Mouse (Mus musculus): ENCODE measurements around the gene Gm26602. TPM values are rescaled to one million over a fixed set of nuclear protein-coding genes. Genes with fewer than 3 reads are reported as not detected.
"Not testable (repeated sequence)": the region's sequence is repeated elsewhere in the genome, so short reads cannot be mapped to it uniquely, and the experiment has no call there.

Gm26602 gene
- polyA plus RNA-seq, 1 experiment from 2014 or later = 22.0 TPM

DNA sequence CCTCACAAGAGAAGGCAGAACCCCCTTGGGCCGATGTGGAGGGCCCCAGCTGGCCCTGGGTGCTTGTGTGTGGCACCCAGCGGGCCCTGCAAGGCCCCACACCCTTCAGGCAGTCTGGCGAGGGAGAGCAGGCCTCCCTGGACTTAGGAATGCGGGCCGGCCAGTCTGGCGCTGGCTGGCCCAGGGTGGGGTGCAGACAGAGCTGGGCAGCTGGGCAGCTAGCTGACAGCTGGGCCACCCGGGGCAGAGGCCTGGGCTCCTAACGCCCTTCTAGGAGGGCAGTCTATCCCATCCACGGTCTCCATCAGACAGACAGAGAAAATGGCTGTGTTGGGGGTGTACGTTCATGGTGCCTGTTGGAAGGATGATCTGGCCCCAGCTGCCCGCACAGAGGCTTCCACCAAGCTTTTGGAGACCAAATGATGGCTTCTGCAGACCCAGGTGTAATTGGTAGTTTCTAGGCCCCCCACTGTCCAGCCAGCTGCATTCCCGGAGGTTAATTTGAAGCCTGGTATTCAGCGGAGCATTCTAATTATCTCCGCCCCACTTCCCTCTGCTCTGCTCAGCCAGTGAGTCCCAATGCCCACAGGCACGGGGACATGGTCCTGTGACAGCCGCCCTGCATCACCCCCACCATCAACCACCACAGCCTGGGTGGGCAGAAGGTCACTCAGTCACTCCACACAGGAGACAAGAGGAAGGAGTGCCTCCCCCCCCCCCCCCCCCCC, 35.0 kb downstream of the Gm26602 start:
- Histone ChIP-seq H3K27me3 (no peaks in the 10 kb centered on the region), H3K9ac (peak overlapping the region; percentile 46), H3K4me1 (replicated peaks) (peaks cover 32% of the 10 kb centered on the region), H3K27ac (peak overlapping the region; percentile 71), H3K9me3 (no peaks in the 10 kb centered on the region), H3K4me2 (no peak overlapping the region), H3K4me3 (no peak overlapping the region), H3K36me3 (peaks cover 43% of the 10 kb centered on the region)
- WGBS = 18% methylated on average over 16 of the region's 16 CpGs
- peak; percentile 36 for ATAC-seq (ENCODE audit: low FRiP score)

DNA sequence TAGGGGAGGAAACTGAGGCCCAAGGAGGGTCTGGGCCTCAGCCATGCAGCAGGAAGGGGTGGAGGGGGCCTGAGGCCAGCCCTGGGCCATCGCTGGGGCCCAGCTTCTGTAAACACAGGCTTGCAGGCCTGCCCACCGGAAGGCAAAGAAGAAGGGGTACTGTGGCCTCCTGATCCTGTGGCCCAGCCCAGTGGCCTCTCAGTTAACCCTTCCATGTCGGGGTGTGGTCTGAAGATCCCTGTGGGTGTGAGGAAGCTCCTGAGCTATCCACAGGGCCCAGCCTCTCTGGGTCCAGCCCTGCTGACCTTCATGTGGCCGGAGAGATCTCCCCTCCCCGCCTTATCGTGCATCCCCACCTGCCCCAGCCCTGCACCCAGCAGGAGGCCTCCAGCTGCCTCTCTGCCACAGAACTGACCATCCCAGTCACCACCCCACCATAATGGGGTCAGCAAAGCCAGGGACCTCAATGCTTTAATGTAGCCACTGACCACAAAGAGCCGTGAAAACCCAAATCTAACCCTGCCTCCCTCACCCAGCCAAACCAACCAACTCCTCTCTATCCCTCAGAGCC, 36.2 kb downstream of the Gm26602 start:
- H3K27ac ChIP-seq = 0 out of 2 replicates have a peak overlapping the region, but pooled peaks have one; percentile 45

DNA sequence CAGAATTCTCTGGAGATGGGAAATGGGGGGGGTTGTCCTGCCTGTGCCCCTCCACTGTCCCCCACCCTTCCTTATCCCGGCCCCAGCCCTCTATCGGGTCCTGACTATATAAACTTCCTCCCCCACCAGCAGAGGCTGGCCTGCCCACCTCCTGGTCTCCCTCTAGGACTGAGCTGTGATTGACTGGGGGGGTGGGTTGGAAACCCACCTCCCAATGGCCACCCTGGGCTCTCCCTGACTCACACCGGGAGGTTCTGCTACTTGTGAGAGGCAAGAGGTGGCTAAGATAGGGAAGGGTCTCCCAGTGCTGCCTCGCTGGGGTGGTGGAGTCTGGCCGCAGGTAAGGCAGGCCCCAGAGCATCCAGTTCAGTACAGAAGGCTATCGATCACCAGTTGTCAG, 36.8 kb downstream of the Gm26602 start:
- H3K36me3 ChIP-seq = peaks cover 44% of the 10 kb centered on the region
- H3K4me2 ChIP-seq = no peak overlapping the region
- H3K4me1 ChIP-seq (replicated peaks) = peaks cover 32% of the 10 kb centered on the region
- H3K4me3 ChIP-seq = no peak overlapping the region
- WGBS = 73% methylated on average over 6 of the region's 6 CpGs
- no peaks in the 10 kb centered on the region for H3K27me3 ChIP-seq
- no peak overlapping the region for H3K9ac ChIP-seq
- no peak overlapping the region for H3K27ac ChIP-seq
- H3K9me3 ChIP-seq = no peaks in the 10 kb centered on the region
- no peak for ATAC-seq (ENCODE audit: low FRiP score)

More for the DNA sequence above, 36.2 kb downstream of the Gm26602 start:
- 19% methylated on average over 7 of the region's 7 CpGs for WGBS
- peak; percentile 14; the same call in 1 of the 2 replicates for ATAC-seq (ENCODE audit: low FRiP score)
- Histone ChIP-seq H3K9me3 (no peaks in the 10 kb centered on the region), H3K27me3 (no peaks in the 10 kb centered on the region), H3K4me1 (replicated peaks) (peaks cover 32% of the 10 kb centered on the region), H3K4me2 (no peak overlapping the region), H3K36me3 (peaks cover 48% of the 10 kb centered on the region), H3K4me3 (no peak overlapping the region), H3K9ac (peak overlapping the region; percentile 46; the same call in 1 of the 2 replicates)

DNA sequence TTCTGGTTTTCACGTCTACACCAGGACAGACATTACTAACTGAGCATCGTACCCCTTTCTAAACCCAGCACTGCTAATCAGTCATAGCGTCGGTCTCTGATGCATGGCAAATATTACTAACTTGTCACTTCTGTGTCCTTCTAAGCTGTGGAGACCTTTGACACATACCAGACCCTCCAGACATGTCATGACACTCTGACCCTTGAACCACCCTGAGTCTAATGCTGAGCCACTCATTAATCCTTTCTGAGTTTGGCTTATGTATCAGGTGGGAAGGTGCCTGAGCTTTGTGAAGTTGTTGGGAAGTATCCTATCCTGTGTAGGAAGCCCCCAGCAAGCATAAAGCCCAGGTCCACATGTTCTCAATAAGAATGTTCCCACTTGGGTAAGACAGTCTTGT, 39.2 kb downstream of the Gm26602 start:
- Histone ChIP-seq H3K4me1 (replicated peaks) (peaks cover 24% of the 10 kb centered on the region), H3K9ac (no peak overlapping the region), H3K9me3 (no peaks in the 10 kb centered on the region), H3K27me3 (no peaks in the 10 kb centered on the region), H3K27ac (no peak overlapping the region), H3K4me2 (no peak overlapping the region), H3K4me3 (no peak overlapping the region), H3K36me3 (peaks cover 56% of the 10 kb centered on the region)
- no peak for ATAC-seq (ENCODE audit: low FRiP score)
- 96% methylated on average over 4 of the region's 4 CpGs for WGBS

DNA sequence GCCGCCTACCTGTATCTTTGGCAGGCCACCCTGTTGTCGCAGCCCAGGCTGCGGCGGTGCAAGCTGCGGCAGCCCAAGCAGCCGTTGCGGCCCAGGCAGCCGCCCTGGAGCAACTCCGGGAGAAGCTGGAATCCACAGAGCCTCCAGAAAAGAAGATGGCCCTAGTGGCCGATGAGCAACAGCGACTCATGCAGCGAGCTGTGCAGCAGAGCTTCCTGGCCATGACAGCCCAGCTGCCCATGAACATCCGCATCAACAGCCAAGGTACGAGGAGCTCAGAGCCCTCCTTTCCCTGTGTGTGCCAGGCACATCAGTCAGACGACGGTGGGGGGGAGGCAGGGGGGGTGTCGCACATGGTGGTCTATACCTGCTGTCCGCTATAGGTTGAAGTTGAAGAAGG, 40.0 kb downstream of the Gm26602 start:
- H3K36me3 ChIP-seq = peaks cover 56% of the 10 kb centered on the region
- H3K27me3 ChIP-seq = 0 out of 2 replicates have a peak, but pooled peaks cover under 1% of the 10 kb centered on the region
- no peak overlapping the region for H3K4me2 ChIP-seq
- no peak overlapping the region; the same call in 1 of the 2 replicates for H3K27ac ChIP-seq
- no peaks in the 10 kb centered on the region for H3K9me3 ChIP-seq
- no peak overlapping the region for H3K9ac ChIP-seq
- no peak overlapping the region for H3K4me3 ChIP-seq
- peaks cover 16% of the 10 kb centered on the region for H3K4me1 ChIP-seq (replicated peaks)
- ATAC-seq (ENCODE audit: low FRiP score) = no peak
- 82% methylated on average over 18 of the region's 18 CpGs for WGBS

DNA sequence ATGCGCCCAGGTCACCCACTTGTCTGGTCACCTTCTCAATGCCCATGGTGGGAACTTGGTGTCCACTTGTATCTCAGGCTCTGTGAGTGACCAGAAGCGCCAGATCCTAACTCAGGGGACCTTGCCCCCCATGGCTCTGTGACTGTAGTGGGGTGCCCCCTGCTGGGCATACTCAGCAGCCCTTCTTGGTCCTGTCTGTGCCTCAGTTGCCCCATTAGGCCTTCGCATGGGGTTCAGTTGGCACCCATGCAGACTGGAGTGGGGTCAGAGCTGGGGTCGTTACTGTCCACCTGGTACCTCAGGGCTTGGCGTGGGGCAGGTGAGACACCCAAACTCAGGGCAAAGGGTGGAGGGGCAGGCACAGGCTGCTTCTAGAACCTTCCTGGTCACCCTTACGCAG, 43.3 kb downstream of the Gm26602 start:
- 82% methylated on average over 6 of the region's 6 CpGs for WGBS
- H3K27ac ChIP-seq = no peak overlapping the region
- H3K9me3 ChIP-seq = no peaks in the 10 kb centered on the region
- no peak overlapping the region for H3K4me3 ChIP-seq
- no peak overlapping the region for H3K9ac ChIP-seq
- H3K27me3 ChIP-seq = 0 out of 2 replicates have a peak, but pooled peaks cover 9% of the 10 kb centered on the region
- no peak for ATAC-seq (ENCODE audit: low FRiP score)
- 0 out of 2 replicates have a peak, but pooled peaks cover 3% of the 10 kb centered on the region for H3K4me1 ChIP-seq (replicated peaks)
- H3K4me2 ChIP-seq = no peak overlapping the region
- peaks cover 42% of the 10 kb centered on the region for H3K36me3 ChIP-seq

DNA sequence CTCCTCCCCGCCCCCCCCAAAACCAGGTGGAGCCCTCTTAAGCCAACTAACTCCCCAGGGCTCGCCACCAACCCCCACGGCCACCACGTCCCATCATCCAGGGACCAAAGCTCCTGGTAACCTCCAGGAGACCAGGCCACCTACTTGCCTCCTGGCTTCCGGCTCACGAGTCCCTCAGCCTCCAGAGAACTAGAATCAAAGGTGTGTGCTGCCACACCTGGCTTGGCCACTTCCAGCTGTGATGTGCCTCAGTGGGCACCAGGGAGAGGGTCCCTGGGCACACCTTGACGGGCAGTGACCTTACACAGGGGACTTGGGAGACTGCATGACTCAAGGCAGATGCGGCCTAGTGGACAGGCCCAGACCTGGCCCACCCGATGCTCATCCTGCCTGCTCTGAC, 45.0 kb downstream of the Gm26602 start:
- peak overlapping the region; percentile 55; the same call in 1 of the 2 replicates for H3K9ac ChIP-seq
- H3K9me3 ChIP-seq = no peaks in the 10 kb centered on the region
- 77% methylated on average over 9 of the region's 9 CpGs for WGBS

DNA sequence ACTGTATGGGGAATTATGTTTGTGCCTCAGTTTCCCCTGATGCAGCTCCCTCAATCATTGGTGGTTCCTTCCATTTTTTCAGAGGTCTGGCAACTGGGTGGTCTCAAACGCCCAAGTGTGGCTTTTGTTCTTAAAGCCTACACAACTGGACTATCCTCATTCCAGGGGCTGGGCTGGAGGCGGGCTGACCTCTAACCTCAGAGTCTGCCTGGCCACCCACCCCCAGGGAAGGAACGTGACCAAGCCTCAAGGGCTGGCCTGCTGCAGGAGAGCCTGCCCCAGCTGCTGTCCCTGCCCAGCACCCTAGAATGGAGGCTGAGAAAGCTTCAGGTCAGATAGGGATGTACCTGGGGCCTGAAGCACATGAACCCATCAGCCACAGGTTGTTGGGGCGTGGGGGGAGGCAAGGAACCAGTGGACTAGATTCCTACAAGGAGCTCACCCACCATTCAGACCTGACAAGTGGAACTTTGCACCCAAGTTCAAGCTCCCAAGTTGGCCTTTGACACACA, 46.0 kb downstream of the Gm26602 start:
- Histone ChIP-seq H3K9ac (0 out of 2 replicates have a peak overlapping the region, but pooled peaks have one; percentile 8), H3K4me2 (no peak overlapping the region), H3K27me3 (0 out of 2 replicates have a peak, but pooled peaks cover 9% of the 10 kb centered on the region), H3K36me3 (peaks cover 18% of the 10 kb centered on the region), H3K9me3 (no peaks in the 10 kb centered on the region), H3K27ac (no peak overlapping the region), H3K4me3 (no peak overlapping the region), H3K4me1 (replicated peaks) (peaks cover 13% of the 10 kb centered on the region)
- WGBS = 20% methylated on average over 4 of the region's 4 CpGs
- ATAC-seq (ENCODE audit: low FRiP score) = no peak

More for the DNA sequence above, 45.0 kb downstream of the Gm26602 start:
- H3K36me3 ChIP-seq = peaks cover 25% of the 10 kb centered on the region
- 0 out of 2 replicates have a peak, but pooled peaks cover 9% of the 10 kb centered on the region for H3K27me3 ChIP-seq
- H3K4me3 ChIP-seq = no peak overlapping the region
- H3K4me2 ChIP-seq = no peak overlapping the region
- H3K4me1 ChIP-seq (replicated peaks) = peaks cover 7% of the 10 kb centered on the region
- ATAC-seq (ENCODE audit: low FRiP score) = no peak
- H3K27ac ChIP-seq = no peak overlapping the region

DNA sequence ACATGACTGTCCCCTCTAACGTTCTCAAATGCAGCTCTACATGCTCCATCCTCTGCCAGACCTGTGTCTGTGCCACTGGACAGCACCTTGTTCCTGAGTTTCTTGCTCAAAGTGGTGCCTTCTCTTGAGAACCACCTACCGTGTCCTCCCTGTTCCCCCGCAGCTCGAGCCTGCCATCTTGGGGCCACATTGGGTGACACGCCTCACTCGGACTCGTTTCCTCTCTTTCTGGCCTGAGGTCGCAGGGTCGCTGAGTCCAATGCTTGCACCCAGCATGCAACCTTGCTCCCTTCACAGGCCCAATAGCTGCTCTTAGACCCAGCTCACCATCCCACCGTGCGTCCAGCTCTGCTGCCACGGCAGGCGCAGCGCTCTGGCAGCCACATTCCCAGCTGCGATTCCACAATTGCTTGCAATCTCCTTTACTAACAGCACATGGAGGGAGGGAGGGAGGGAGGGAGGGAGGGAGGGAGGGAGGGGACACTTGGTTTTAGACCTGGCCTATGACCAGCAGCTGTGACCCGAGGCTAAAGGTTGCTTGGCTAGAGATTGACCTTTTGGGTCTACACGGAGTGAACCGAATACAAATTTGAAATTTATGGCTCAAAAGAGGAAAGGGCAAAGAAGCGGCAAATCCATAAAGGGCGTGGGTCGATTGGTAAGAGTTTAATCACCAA, 47.6 kb downstream of the Gm26602 start:
- 10% methylated on average over 21 of the region's 21 CpGs for WGBS
- no peak overlapping the region for H3K27ac ChIP-seq

DNA sequence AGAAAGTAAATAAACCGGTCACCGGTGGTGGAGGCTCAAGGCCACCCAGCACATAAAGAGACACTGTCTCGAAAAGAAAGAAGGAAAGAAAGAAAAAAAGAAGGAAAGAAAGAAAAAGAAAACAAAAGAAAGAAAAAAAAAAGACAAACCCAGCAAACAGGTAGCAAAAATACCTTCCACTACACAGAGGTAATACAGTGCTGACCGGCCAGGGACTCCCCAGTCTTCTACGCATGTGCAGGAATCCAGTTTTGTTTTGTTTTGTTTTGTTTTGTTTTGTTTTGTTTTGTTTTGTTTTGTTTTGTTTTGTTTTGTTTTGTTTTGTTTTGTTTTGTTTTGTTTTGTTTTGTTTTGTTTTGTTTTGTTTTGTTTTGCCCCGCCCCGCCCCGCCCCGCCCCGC, 48.8 kb downstream of the Gm26602 start:
- not testable (repeated sequence) for H3K27ac ChIP-seq; H3K4me3 ChIP-seq; ATAC-seq (ENCODE audit: low FRiP score); H3K9me3 ChIP-seq; H3K9ac ChIP-seq; H3K27me3 ChIP-seq
- peaks cover 28% of the 10 kb centered on the region for H3K36me3 ChIP-seq
- H3K4me1 ChIP-seq (replicated peaks) = peaks cover 13% of the 10 kb centered on the region
- 69% methylated on average over 5 of the region's 10 CpGs for WGBS
- peak overlapping the region; percentile 4; the same call in 1 of the 2 replicates for H3K4me2 ChIP-seq

More for the DNA sequence above, 47.6 kb downstream of the Gm26602 start:
- no peak overlapping the region for H3K4me2 ChIP-seq
- peaks cover 13% of the 10 kb centered on the region for H3K4me1 ChIP-seq (replicated peaks)
- no peaks in the 10 kb centered on the region for H3K9me3 ChIP-seq
- H3K27me3 ChIP-seq = 0 out of 2 replicates have a peak, but pooled peaks cover 9% of the 10 kb centered on the region
- H3K36me3 ChIP-seq = peaks cover 21% of the 10 kb centered on the region
- no peak for ATAC-seq (ENCODE audit: low FRiP score)
- H3K4me3 ChIP-seq = no peak overlapping the region
- peak overlapping the region; percentile 39; the same call in 1 of the 2 replicates for H3K9ac ChIP-seq

DNA sequence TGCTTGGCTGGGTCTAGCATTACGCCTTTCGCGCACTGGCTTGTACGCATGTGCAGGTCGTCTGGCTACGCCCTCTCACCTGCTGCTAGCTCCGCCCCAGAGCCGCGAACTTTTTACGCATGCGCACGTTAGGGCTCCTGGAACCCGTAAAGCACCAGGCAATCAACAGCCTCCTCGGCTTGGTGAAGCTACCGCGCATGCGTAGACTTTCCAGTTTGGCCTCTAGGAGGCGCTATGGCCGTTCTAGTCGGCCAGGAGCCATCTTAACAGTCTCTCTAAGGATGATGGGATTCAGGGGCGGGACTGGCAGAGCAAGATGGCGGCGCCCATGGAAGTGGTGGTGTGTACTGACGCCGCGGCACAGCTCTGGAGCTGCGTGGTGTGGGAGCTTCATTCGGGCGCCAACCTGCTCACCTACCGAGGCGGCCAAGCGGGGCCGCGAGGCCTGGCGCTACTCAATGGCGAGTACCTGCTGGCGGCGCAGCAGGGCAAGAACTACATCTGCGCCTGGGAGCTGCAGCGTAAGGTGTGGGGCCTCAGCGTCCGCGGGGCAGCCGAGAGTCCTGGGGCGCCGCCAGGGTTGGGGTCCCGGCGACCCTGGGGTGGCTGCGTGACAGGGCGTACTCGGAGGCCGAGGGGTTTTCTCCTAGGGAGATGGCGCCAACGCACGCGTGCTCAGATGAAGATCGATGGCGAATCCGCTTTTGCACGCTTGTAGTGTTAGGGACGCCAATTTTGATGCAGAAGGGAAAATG, 49.4 kb downstream of the Gm26602 start, which contains the start of gene Wdr18:
Wdr18 (plus strand) TSS at position 306 of the 755 bp plus-strand sequence.
- Histone ChIP-seq H3K4me3 (peak within 1 kb of the TSS; percentile 95), H3K27ac (peak within 1 kb of the TSS; percentile 81), H3K36me3 (peaks cover 34% of the 10 kb centered on the region), H3K4me1 (replicated peaks) (peaks cover 13% of the 10 kb centered on the region), H3K9me3 (no peaks in the 10 kb centered on the region), H3K9ac (peak within 1 kb of the TSS; percentile 91), H3K27me3 (0 out of 2 replicates have a peak, but pooled peaks cover 9% of the 10 kb centered on the region), H3K4me2 (peak within 1 kb of the TSS; percentile 92)
- WGBS = under 1% methylated on average over 61 of the region's 61 CpGs
- peak; percentile 98 for ATAC-seq (ENCODE audit: low FRiP score)
